17 mouse cellular contexts compared by ENCODE assay signal in the genomic region with DNA sequence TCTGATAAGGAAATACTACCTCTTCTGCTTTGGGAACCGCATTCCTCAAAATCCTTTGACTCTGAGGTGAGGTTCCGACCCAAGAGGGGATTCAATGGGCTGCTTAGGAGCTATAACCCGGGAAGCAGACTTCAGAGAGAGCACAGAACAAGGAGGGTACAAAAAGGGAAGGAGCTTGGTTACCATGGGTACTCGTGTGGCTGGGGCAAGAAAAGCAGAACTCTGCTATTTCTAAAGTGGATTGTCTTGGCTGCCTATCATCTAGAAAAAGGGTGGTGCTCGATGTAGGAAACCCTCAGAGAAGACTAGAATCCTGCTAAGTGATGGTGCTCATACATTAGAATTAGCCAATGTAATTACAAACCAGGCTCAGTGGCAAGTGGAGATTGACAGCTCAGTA. TPM values are rescaled to one million over a fixed set of nuclear protein-coding genes. Genes with fewer than 3 reads are reported as not detected.
A peak's percentile ranks its signal among the peaks of the same experiment; 100 is the strongest.
DNase-seq lines count a peak whose midpoint lies in the region; ATAC-seq lines count a peak whose summit lies in the region.
"Had no signal": no experiment of that assay in that cellular context is flagged by ENCODE, and none has a peak within 500 bp of the region (broad histone marks: within the 10 kb centered on the region; RNA-seq: fewer than 3 reads in every experiment).

No protein-coding gene starts in this region.

- H3K9ac ChIP-seq in stomach, embryonic 16.5 days (ENCODE audit: low read length), result no peak overlapping the region
- H3K9ac ChIP-seq: midbrain, embryonic 13.5 days had no signal

- 44% methylated on average over 5 of the region's 5 CpGs for WGBS in heart, embryonic 10.5 days
- WGBS in macrophage (ENCODE audit: missing documents), result 3% methylated on average over 5 of the region's 5 CpGs
- WGBS in stomach, embryonic 16.5 days, result 53% methylated on average over 5 of the region's 5 CpGs

- no peaks in the 10 kb centered on the region for H3K36me3 ChIP-seq in heart, embryonic 10.5 days
- H3K36me3 ChIP-seq in macrophage (ENCODE audit: inconsistent target), result no peaks in the 10 kb centered on the region
- H3K36me3 ChIP-seq in stomach, embryonic 16.5 days (ENCODE audit: control insufficient read depth, insufficient read depth, low read length), result no peaks in the 10 kb centered on the region
- H3K36me3 ChIP-seq: midbrain, embryonic 13.5 days had no signal

- ATAC-seq in stomach, embryonic 16.5 days (ENCODE audit: insufficient read depth, low FRiP score), result no peak
- ATAC-seq: forebrain, embryonic 16.5 days; midbrain, embryonic 13.5 days had no signal

- no peak for DNase-seq in heart, embryonic 10.5 days (ENCODE audit: low spot score)
- no peak for DNase-seq in heart, postnatal 10 days
- DNase-seq in lung, postnatal 36 days, result peak; percentile 39
- DNase-seq in lung, postnatal 4 days, result no peak
- no peak for DNase-seq in frontal cortex, postnatal 14 days (ENCODE audit: low spot score in 2 of 2)
- no peak for DNase-seq in kidney, postnatal 14 days
- DNase-seq: cerebellum, adult 2 months; gastrocnemius, postnatal 25 days; liver; right cerebral cortex, postnatal 4 days had no signal

- H3K79me2 ChIP-seq in macrophage (ENCODE audit: inconsistent target), result no peaks in the 10 kb centered on the region

- no peak overlapping the region; the same call in 1 of the 2 replicates for H3K4me2 ChIP-seq in stomach, embryonic 16.5 days (ENCODE audit: low read depth, low read length)
- H3K4me2 ChIP-seq: midbrain, embryonic 13.5 days had no signal

- intact Hi-C loops in heart, postnatal 10 days (cut with DNase I), result no loop called here

- H3K4me1 ChIP-seq in heart, embryonic 10.5 days, result peaks cover 48% of the 10 kb centered on the region
- 0 out of 2 replicates have a peak, but pooled peaks cover 8% of the 10 kb centered on the region for H3K4me1 ChIP-seq in stomach, embryonic 16.5 days (ENCODE audit: control insufficient read depth, insufficient read depth, low read length)

- no peaks in the 10 kb centered on the region for H3K9me3 ChIP-seq in heart, embryonic 10.5 days
- no peaks in the 10 kb centered on the region for H3K9me3 ChIP-seq in stomach, embryonic 16.5 days (replicated peaks; ENCODE audit: control insufficient read depth, low read length)
- H3K9me3 ChIP-seq: midbrain, embryonic 13.5 days had no signal

- H3K27ac ChIP-seq in heart, embryonic 10.5 days, result peak overlapping the region; percentile 79
- H3K27ac ChIP-seq in macrophage, result peak overlapping the region; percentile 55
- H3K27ac ChIP-seq in stomach, embryonic 16.5 days (ENCODE audit: low read length), result peak overlapping the region; percentile 2
- H3K27ac ChIP-seq: midbrain, embryonic 13.5 days had no signal

- H3K27me3 ChIP-seq in heart, embryonic 10.5 days (ENCODE audit: insufficient read depth, poor library complexity, severe bottlenecking), result no peaks in the 10 kb centered on the region
- H3K27me3 ChIP-seq in stomach, embryonic 16.5 days (ENCODE audit: control insufficient read depth, insufficient read depth, low read length), result no peaks in the 10 kb centered on the region
- H3K27me3 ChIP-seq: midbrain, embryonic 13.5 days had no signal

- H3K4me3 ChIP-seq in heart, embryonic 10.5 days, result no peak overlapping the region
- no peak overlapping the region for H3K4me3 ChIP-seq in macrophage (ENCODE audit: inconsistent target)
- H3K4me3 ChIP-seq in stomach, embryonic 16.5 days (replicated peaks; ENCODE audit: low read length), result no peak overlapping the region
- H3K4me3 ChIP-seq: midbrain, embryonic 13.5 days had no signal

RNA-seq across cellular contexts. Expression of a gene that starts 12.4 kb away (rescaled TPM):
- 11.6 and 14.1 TPM in 2 replicates for polyA plus RNA-seq in heart, embryonic 10.5 days (2016; fragmentation: Nextera tagmentation; extraction: Ambion mirVana)
- 10 to 100 TPM; 66.5 to 71.9 TPM for total RNA-seq in heart, postnatal 10 days (2021)
- total RNA-seq in macrophage (2018; cell fraction: chromatin; rRNA removed), result 100 to 1,000 TPM in 10 of 26 experiments, 10 to 100 TPM in 16; 18.4 to 422 (median 76.5) TPM
- total RNA-seq in macrophage (2018; cell fraction: cytosol; rRNA removed), result 100 to 1,000 TPM in 10 of 26 experiments, 10 to 100 TPM in 16; 44.0 to 154 (median 77.5) TPM
- 100 to 1,000 TPM in 19 of 26 experiments, 10 to 100 TPM in 7; 55.8 to 453 (median 182) TPM for total RNA-seq in macrophage (2018; cell fraction: nucleus; rRNA removed)
- 25.6 to 94.3 TPM (median 28.7 TPM) in 3 replicates for polyA plus RNA-seq in macrophage (2018)
- polyA plus RNA-seq in stomach, embryonic 16.5 days (2015; fragmentation: Nextera tagmentation; extraction: Ambion mirVana), result 10.2 and 10.5 TPM in 2 replicates

RNA-seq across cellular contexts. Expression of a gene that starts 42.7 kb away (rescaled TPM):
- 0.40 TPM in 1 of 2 replicates, not detected in the other for polyA plus RNA-seq in heart, embryonic 10.5 days (2016; fragmentation: Nextera tagmentation; extraction: Ambion mirVana)
- under 1 TPM; 0.24 to 0.55 TPM for total RNA-seq in heart, postnatal 10 days (2021)
- total RNA-seq in macrophage (2018; cell fraction: chromatin; rRNA removed), result not detected
- under 1 TPM in 2 of 26 experiments, not detected in 24; 0.11 to 0.15 TPM for total RNA-seq in macrophage (2018; cell fraction: cytosol; rRNA removed)
- under 1 TPM in 2 of 26 experiments, not detected in 24; 0.36 to 0.58 TPM for total RNA-seq in macrophage (2018; cell fraction: nucleus; rRNA removed)
- not detected in 3 replicates for polyA plus RNA-seq in macrophage (2018)
- 0.36 and 0.37 TPM in 2 replicates for polyA plus RNA-seq in stomach, embryonic 16.5 days (2015; fragmentation: Nextera tagmentation; extraction: Ambion mirVana)
- total RNA-seq: ES-E14; gastrocnemius, postnatal 25 days; left cerebral cortex, postnatal 14 days had no signal
- polyA plus RNA-seq: brain, embryonic 14.5 days; cerebellum, adult 2 months; forebrain, embryonic 16.5 days; midbrain, embryonic 13.5 days had no signal

Comparison
In these comparisons a context has a peak if more than half of its experiments do, and no peak if none do; other contexts are left out.
1. H3K27ac ChIP-seq: peak in every context shown above with its lines; median percentile 79 in heart, embryonic 10.5 days; 55 in macrophage; 2 in stomach, embryonic 16.5 days.